Mouse (Mus musculus) limb, embryonic 15.5 days (tissue): Measurements from ENCODE around the gene Ccdc107. TPM values are rescaled to one million over a fixed set of nuclear protein-coding genes. Genes with fewer than 3 reads are reported as not detected.

ENCODE experiments used
- ATAC-seq: fragments of 200-750 bp; cut with Nextera tagmentation; 2 replicates; pipeline ENCODE4 v1.8.0; 2017; ENCODE audit warnings: low read depth, moderate TSS enrichment; ENCODE audit not compliant: insufficient number of reproducible peaks, low FRiP score, low TSS enrichment
- H3K27ac ChIP-seq: fragments of 300-500 bp; sonication (generic); 2 replicates; pipeline ENCODE4 v1.5.1; 2015; ENCODE audit warnings: moderate library complexity, mild to moderate bottlenecking, inconsistent platforms
- H3K27me3 ChIP-seq: fragments of 300-500 bp; sonication (generic); 2 replicates; pipeline ENCODE4 v1.6.1; 2015; ENCODE audit warnings: inconsistent platforms
- H3K36me3 ChIP-seq: fragments of 300-500 bp; sonication (generic); 2 replicates; pipeline ENCODE4 v1.6.1; 2015; ENCODE audit warnings: inconsistent platforms
- H3K4me1 ChIP-seq: fragments of 300-500 bp; sonication (generic); 2 replicates; pipeline ENCODE4 v1.6.1; 2015; ENCODE audit warnings: inconsistent platforms
- H3K4me2 ChIP-seq: fragments of 300-500 bp; sonication (generic); 2 replicates; pipeline ENCODE4 v1.6.1; 2015; ENCODE audit warnings: mild to moderate bottlenecking, inconsistent platforms
- H3K4me3 ChIP-seq: fragments of 300-500 bp; sonication (generic); 2 replicates; pipeline ENCODE4 v1.5.1; 2015; ENCODE audit warnings: mild to moderate bottlenecking, inconsistent platforms
- H3K9ac ChIP-seq: fragments of 300-500 bp; sonication (generic); 2 replicates; pipeline ENCODE4 v1.6.1; 2015; ENCODE audit warnings: inconsistent platforms
- H3K9me3 ChIP-seq: fragments of 300-500 bp; sonication (generic); 2 replicates; pipeline ENCODE4 v1.6.1; 2016; ENCODE audit warnings: inconsistent platforms
- WGBS: fragments of 180-500 bp; shearing (Covaris S2); methylation state at CpG from one replicate; pipeline ENCODE4 v1.1.7; 2015; 5-methylcytosine and 5-hydroxymethylcytosine counted together
- polyA plus RNA-seq: library from polyadenylated mRNA; unstranded; fragments of >200 nt; fragmentation: Nextera tagmentation; extraction: Ambion mirVana; gene quantifications from 2 replicates; pipeline ENCODE4 v1.2.1, GENCODE M21; 2015

Ccdc107 gene
- polyA plus RNA-seq, 1 experiment from 2014 or later: 78.9 TPM

- 0 out of 2 replicates have a peak overlapping the region, but pooled peaks have one; percentile 7 for H3K4me3 ChIP-seq
These were observed 26.9 kb downstream of the Ccdc107 start for GRCm38 (mm10) chr4:43519551-43519950.

DNA sequence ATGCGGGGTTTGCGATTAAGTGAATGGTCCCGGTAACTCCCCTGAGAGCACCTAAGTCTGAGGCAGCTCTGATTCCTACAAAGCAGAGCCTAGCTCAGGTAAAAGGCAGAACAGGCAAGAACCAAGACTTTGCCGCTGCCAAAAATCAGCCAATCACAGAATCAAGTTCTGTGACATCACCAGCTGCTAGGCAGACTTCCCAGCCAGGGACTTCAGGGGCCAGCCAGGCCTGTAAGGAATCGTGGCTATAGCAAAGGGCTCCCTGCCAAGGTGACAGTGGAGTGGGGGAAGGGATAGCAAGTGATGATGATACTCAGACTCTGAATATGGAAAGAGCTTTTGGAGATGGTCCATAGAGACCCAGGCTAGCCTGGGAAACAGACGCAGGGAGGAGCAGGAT lies 27.3 kb downstream of the Ccdc107 start:
- Histone ChIP-seq H3K27ac (no peak overlapping the region), H3K27me3 (0 out of 2 replicates have a peak, but pooled peaks cover 8% of the 10 kb centered on the region), H3K4me2 (peak overlapping the region; percentile 31), H3K4me3 (0 out of 2 replicates have a peak overlapping the region, but pooled peaks have one; percentile 7), H3K9ac (no peak overlapping the region), H3K9me3 (no peaks in the 10 kb centered on the region), H3K36me3 (peaks cover 12% of the 10 kb centered on the region), H3K4me1 (peaks cover 51% of the 10 kb centered on the region)
- 11% methylated on average over 6 of the region's 6 CpGs for WGBS
- no peak for ATAC-seq

More at GRCm38 (mm10) chr4:43519551-43519950, 26.9 kb downstream of the Ccdc107 start:
- H3K27ac ChIP-seq: no peak overlapping the region
- 31% methylated on average over 10 of the region's 10 CpGs for WGBS
- no peak overlapping the region for H3K9ac ChIP-seq
- no peak for ATAC-seq
- 0 out of 2 replicates have a peak, but pooled peaks cover 8% of the 10 kb centered on the region for H3K27me3 ChIP-seq
- H3K4me1 ChIP-seq: peaks cover 52% of the 10 kb centered on the region
- H3K9me3 ChIP-seq: no peaks in the 10 kb centered on the region
- H3K4me2 ChIP-seq: peak overlapping the region; percentile 31
- H3K36me3 ChIP-seq: peaks cover 12% of the 10 kb centered on the region

- H3K4me2 ChIP-seq: no peak overlapping the region
- H3K36me3 ChIP-seq: peaks cover 27% of the 10 kb centered on the region
- H3K9me3 ChIP-seq: no peaks in the 10 kb centered on the region
- 0 out of 2 replicates have a peak, but pooled peaks cover 5% of the 10 kb centered on the region for H3K27me3 ChIP-seq
- no peak overlapping the region for H3K27ac ChIP-seq
- ATAC-seq: no peak
- H3K4me1 ChIP-seq: peaks cover 17% of the 10 kb centered on the region
- 66% methylated on average over 5 of the region's 5 CpGs for WGBS
- no peak overlapping the region for H3K4me3 ChIP-seq
- no peak overlapping the region for H3K9ac ChIP-seq
These were observed 35.2 kb downstream of the Ccdc107 start for GRCm38 (mm10) chr4:43527880-43528279.

GRCm38 (mm10) chr4:43528487-43528886 lies 35.8 kb downstream of the Ccdc107 start:
- Histone ChIP-seq H3K4me1 (peaks cover 11% of the 10 kb centered on the region), H3K4me2 (no peak overlapping the region), H3K9ac (no peak overlapping the region), H3K27me3 (0 out of 2 replicates have a peak, but pooled peaks cover 5% of the 10 kb centered on the region), H3K36me3 (peaks cover 33% of the 10 kb centered on the region), H3K27ac (no peak overlapping the region), H3K4me3 (no peak overlapping the region), H3K9me3 (no peaks in the 10 kb centered on the region)
- 79% methylated on average over 9 of the region's 9 CpGs for WGBS
- ATAC-seq: no peak

DNA sequence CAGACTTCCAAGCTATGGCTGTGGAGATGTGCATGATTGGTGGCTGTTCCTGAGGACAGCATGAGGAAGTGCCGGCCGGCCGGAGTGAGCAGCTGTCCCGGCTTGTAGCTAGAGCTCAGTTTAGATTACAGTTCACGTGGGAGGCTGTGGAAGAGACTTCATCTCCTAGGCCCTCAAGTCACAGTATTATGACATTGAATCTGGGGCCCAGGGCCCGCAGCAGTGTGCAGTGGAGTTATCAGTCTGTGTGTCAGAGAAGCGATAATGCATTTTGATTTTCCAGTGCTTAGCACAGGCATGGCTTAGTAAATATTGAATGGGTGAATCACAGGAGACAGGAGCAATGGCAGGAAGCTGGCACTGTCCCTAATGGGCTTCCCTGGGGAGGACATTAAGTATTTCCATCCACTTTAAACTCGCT lies 37.4 kb downstream of the Ccdc107 start:
- Histone ChIP-seq H3K9me3 (no peaks in the 10 kb centered on the region), H3K27ac (no peak overlapping the region), H3K9ac (no peak overlapping the region), H3K4me2 (no peak overlapping the region), H3K4me1 (no peaks in the 10 kb centered on the region), H3K4me3 (no peak overlapping the region), H3K27me3 (0 out of 2 replicates have a peak, but pooled peaks cover 5% of the 10 kb centered on the region), H3K36me3 (peaks cover 49% of the 10 kb centered on the region)
- WGBS: 65% methylated on average over 8 of the region's 8 CpGs
- no peak for ATAC-seq

GRCm38 (mm10) chr4:43530581-43530980 lies 37.9 kb downstream of the Ccdc107 start:
- Histone ChIP-seq H3K9me3 (no peaks in the 10 kb centered on the region), H3K27ac (no peak overlapping the region), H3K9ac (no peak overlapping the region), H3K4me3 (no peak overlapping the region), H3K4me2 (no peak overlapping the region), H3K36me3 (peaks cover 54% of the 10 kb centered on the region), H3K27me3 (0 out of 2 replicates have a peak, but pooled peaks cover under 1% of the 10 kb centered on the region), H3K4me1 (no peaks in the 10 kb centered on the region)
- no peak for ATAC-seq
- WGBS: 24% methylated on average over 7 of the region's 7 CpGs

DNA sequence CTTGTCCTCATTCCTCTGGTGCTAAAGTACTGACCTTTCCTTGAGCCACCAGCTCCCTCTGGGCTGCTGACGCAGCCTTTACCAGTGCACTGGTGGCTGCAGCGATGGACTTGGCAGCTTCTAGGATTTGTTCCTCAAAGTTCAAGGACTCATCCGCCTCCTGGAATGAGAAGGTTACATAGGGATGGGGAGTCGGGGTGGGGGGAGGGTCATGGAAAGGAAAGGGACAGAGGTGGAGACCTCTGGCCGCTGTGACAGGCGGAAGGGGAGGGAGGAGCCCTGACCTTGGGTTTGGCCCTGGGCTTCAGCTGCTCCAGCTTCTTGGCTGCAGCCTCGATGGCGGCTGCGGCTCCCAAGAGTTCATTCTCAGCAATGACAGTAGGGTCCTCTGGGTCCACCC lies 40.6 kb downstream of the Ccdc107 start:
- H3K9ac ChIP-seq: no peak overlapping the region
- H3K4me3 ChIP-seq: no peak overlapping the region
- H3K27me3 ChIP-seq: no peaks in the 10 kb centered on the region
- 87% methylated on average over 9 of the region's 9 CpGs for WGBS
- H3K4me1 ChIP-seq: no peaks in the 10 kb centered on the region
- ATAC-seq: no peak
- H3K36me3 ChIP-seq: peaks cover 80% of the 10 kb centered on the region
- no peak overlapping the region for H3K27ac ChIP-seq
- H3K4me2 ChIP-seq: no peak overlapping the region
- no peaks in the 10 kb centered on the region for H3K9me3 ChIP-seq

DNA sequence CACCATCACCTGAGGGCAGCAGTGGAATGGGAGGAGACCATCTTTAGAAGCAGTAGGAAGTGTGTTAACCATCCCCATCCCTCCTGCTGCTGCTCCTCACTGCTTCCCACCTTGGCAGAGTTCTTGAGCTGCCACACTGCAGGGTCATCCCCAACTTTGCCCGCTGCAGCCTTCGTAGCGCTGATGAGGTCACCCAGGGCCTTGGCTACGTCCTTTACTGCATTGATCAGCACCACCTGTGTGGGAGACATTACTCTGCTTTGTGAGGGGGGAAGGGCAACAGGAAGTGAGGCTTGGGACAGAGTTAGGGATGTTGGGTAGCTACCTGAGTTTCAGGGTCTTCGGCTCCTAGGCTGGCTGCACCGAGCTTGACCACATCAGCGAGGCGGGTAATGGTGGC lies 42.9 kb downstream of the Ccdc107 start:
- ATAC-seq: no peak
- no peak overlapping the region for H3K27ac ChIP-seq
- H3K4me1 ChIP-seq: no peaks in the 10 kb centered on the region
- no peak overlapping the region for H3K4me3 ChIP-seq
- no peak overlapping the region for H3K4me2 ChIP-seq
- 93% methylated on average over 8 of the region's 8 CpGs for WGBS
- no peaks in the 10 kb centered on the region for H3K9me3 ChIP-seq
- H3K27me3 ChIP-seq: no peaks in the 10 kb centered on the region
- no peak overlapping the region for H3K9ac ChIP-seq
- peaks cover 99% of the 10 kb centered on the region for H3K36me3 ChIP-seq

GRCm38 (mm10) chr4:43536031-43536430 lies 43.3 kb downstream of the Ccdc107 start:
- ATAC-seq: no peak
- WGBS: 94% methylated on average over 9 of the region's 9 CpGs
- no peaks in the 10 kb centered on the region for H3K9me3 ChIP-seq
- peaks cover 99% of the 10 kb centered on the region for H3K36me3 ChIP-seq
- no peak overlapping the region for H3K9ac ChIP-seq
- no peak overlapping the region for H3K27ac ChIP-seq
- no peak overlapping the region for H3K4me3 ChIP-seq
- H3K27me3 ChIP-seq: no peaks in the 10 kb centered on the region
- no peaks in the 10 kb centered on the region for H3K4me1 ChIP-seq
- H3K4me2 ChIP-seq: no peak overlapping the region

DNA sequence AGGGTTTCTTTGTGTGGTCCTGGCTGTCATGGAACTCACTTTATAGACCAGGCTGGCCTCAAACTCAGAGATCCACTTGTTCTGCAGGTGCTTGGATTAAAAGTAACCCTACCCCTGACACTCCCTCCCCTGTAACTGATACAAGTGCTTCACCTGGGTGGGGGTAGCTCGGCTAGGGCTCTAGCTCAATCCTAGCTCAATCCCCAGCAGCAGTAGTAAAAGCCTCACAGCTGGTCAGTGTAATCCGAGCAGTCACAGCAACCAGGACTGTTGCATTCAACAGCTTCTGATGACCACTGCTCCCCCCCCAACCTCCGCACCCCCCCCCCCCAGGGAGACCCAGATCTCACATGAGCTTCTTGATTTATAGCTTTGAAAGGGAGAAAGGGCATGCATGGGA lies 49.3 kb downstream of the Ccdc107 start:
- ATAC-seq: no peak

More for the DNA sequence above, 49.3 kb downstream of the Ccdc107 start:
- Histone ChIP-seq H3K9me3 (no peaks in the 10 kb centered on the region), H3K4me3 (no peak overlapping the region), H3K27me3 (no peaks in the 10 kb centered on the region), H3K27ac (no peak overlapping the region), H3K4me2 (no peak overlapping the region), H3K36me3 (peaks cover 99% of the 10 kb centered on the region), H3K4me1 (no peaks in the 10 kb centered on the region), H3K9ac (no peak overlapping the region)
- 53% methylated on average over 3 of the region's 3 CpGs for WGBS

Other genes starting within 250 kb of the Ccdc107 start
- gene Atp8b5, start 225.7 kb upstream of the Ccdc107 start, polyA plus RNA-seq: 0.40 and 0.47 TPM in 2 replicates
- 13.9 and 18.0 TPM in 2 replicates for gene Rusc2, start 110.9 kb upstream of the Ccdc107 start, polyA plus RNA-seq
- gene Fam166b, start 63.8 kb upstream of the Ccdc107 start, polyA plus RNA-seq: 0.15 and 0.17 TPM in 2 replicates
- 4.8 and 7.7 TPM in 2 replicates for gene Tesk1, start 51.0 kb upstream of the Ccdc107 start, polyA plus RNA-seq
- 4.1 and 4.2 TPM in 2 replicates for gene Cd72, start 38.3 kb upstream of the Ccdc107 start, polyA plus RNA-seq
- gene Sit1, start 9.2 kb upstream of the Ccdc107 start, polyA plus RNA-seq: not detected in 2 replicates
- 35.2 and 37.5 TPM in 2 replicates for gene Arhgef39, start 6.8 kb downstream of the Ccdc107 start, polyA plus RNA-seq
- 4.1 and 6.8 TPM in 2 replicates for gene Car9, start 14.1 kb downstream of the Ccdc107 start, polyA plus RNA-seq
- gene Tpm2, start 30.9 kb downstream of the Ccdc107 start, polyA plus RNA-seq: 394 and 952 TPM in 2 replicates
- 87.9 and 96.8 TPM in 2 replicates for gene Creb3, start 69.4 kb downstream of the Ccdc107 start, polyA plus RNA-seq
- 65.5 and 70.5 TPM in 2 replicates for gene Tln1, start 69.8 kb downstream of the Ccdc107 start, polyA plus RNA-seq
- 27.6 and 31.7 TPM in 2 replicates for gene Rgp1, start 85.8 kb downstream of the Ccdc107 start, polyA plus RNA-seq
- 19.2 and 21.9 TPM in 2 replicates for gene Gba2, start 86.0 kb downstream of the Ccdc107 start, polyA plus RNA-seq
- 2.0 and 7.0 TPM in 2 replicates for gene Msmp, start 91.6 kb downstream of the Ccdc107 start, polyA plus RNA-seq
- gene Npr2, start 139.0 kb downstream of the Ccdc107 start, polyA plus RNA-seq: 16.8 and 22.2 TPM in 2 replicates
- 0.36 and 0.47 TPM in 2 replicates for gene Spag8, start 160.7 kb downstream of the Ccdc107 start, polyA plus RNA-seq
- 75.3 and 81.9 TPM in 2 replicates for gene Hint2, start 163.6 kb downstream of the Ccdc107 start, polyA plus RNA-seq
- 4.2 and 5.3 TPM in 2 replicates for gene Tmem8b, start 176.1 kb downstream of the Ccdc107 start, polyA plus RNA-seq
- gene Fam221b, start 176.2 kb downstream of the Ccdc107 start, polyA plus RNA-seq: 2.9 TPM in 2 replicates
- not detected in 2 replicates for gene Olfr70, start 207.9 kb downstream of the Ccdc107 start, polyA plus RNA-seq
- gene Olfr71, start 217.4 kb downstream of the Ccdc107 start, polyA plus RNA-seq: not detected in 2 replicates
- 1.6 and 1.7 TPM in 2 replicates for gene Hrct1, start 234.3 kb downstream of the Ccdc107 start, polyA plus RNA-seq
- 0.52 and 0.53 TPM in 2 replicates for gene Spaar, start 237.1 kb downstream of the Ccdc107 start, polyA plus RNA-seq